21 mouse cellular contexts compared by ENCODE assay signal in the genomic region with DNA sequence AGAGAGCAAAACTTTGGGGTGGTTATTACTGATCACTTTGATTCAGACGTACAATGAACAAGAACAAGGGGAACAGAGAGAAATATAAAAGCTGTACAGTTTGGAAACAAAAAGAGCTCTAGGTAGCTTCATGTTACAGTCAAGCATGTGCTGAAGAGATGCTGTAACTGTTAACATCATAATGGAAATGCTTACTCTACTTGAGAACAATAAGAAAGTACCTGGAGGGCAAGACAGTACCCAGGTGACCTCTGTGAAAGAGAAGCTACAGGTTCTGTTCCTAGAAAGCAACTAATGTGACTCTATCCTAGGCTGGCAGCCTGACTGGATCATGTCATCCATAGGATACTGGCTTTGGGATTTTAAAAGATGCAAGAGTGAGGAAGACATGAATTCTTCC. TPM values are rescaled to one million over a fixed set of nuclear protein-coding genes. Genes with fewer than 3 reads are reported as not detected.
"Had no signal": no experiment of that assay in that cellular context is flagged by ENCODE, and none has a peak within 500 bp of the region (broad histone marks: within the 10 kb centered on the region; RNA-seq: fewer than 3 reads in every experiment).

No protein-coding gene starts in this region.

- DNase-seq: cerebellum, adult 9-10 months; cerebellum, adult 9-11 months; cerebellum, postnatal 10 days; cerebellum, postnatal 14 days; cerebellum, postnatal 25 days; cerebellum, postnatal 36 days; embryo, embryonic 11 days; forebrain, postnatal 0 days; gastrocnemius, adult 2 months; gastrocnemius, postnatal 10 days; gastrocnemius, postnatal 14 days; gastrocnemius, postnatal 25 days; gastrocnemius, postnatal 36 days; heart, adult 18-20 months; heart, adult 2 months had no signal

RNA-seq across cellular contexts. Expression of gene Cfc1, which starts 11.6 kb away (rescaled TPM):
- total RNA-seq: common myeloid progenitor, adult 5-6 weeks; forebrain, postnatal 0 days; gastrocnemius, adult 18-20 months; gastrocnemius, adult 2 months; gastrocnemius, adult 8-10 months; gastrocnemius, postnatal 10 days; gastrocnemius, postnatal 14 days; gastrocnemius, postnatal 25 days; gastrocnemius, postnatal 36 days; gastrocnemius, postnatal 4 days; granulocyte monocyte progenitor cell, adult 5-6 weeks; heart, adult 18-20 months; heart, adult 2 months; heart, adult 8-10 months had no signal

RNA-seq across cellular contexts. Expression of gene Prss40, which starts 13.7 kb away (rescaled TPM):
- total RNA-seq: common myeloid progenitor, adult 5-6 weeks; forebrain, postnatal 0 days; gastrocnemius, adult 18-20 months; gastrocnemius, adult 2 months; gastrocnemius, adult 8-10 months; gastrocnemius, postnatal 10 days; gastrocnemius, postnatal 14 days; gastrocnemius, postnatal 25 days; gastrocnemius, postnatal 36 days; gastrocnemius, postnatal 4 days; granulocyte monocyte progenitor cell, adult 5-6 weeks; heart, adult 18-20 months; heart, adult 2 months; heart, adult 8-10 months had no signal

RNA-seq across cellular contexts. Expression of gene Amer3, which starts 32.4 kb away (rescaled TPM):
- total RNA-seq: common myeloid progenitor, adult 5-6 weeks; gastrocnemius, adult 18-20 months; gastrocnemius, adult 2 months; gastrocnemius, adult 8-10 months; gastrocnemius, postnatal 14 days; gastrocnemius, postnatal 25 days; gastrocnemius, postnatal 36 days; gastrocnemius, postnatal 4 days; granulocyte monocyte progenitor cell, adult 5-6 weeks; heart, adult 18-20 months; heart, adult 2 months; heart, adult 8-10 months had no signal

RNA-seq across cellular contexts. Expression of gene Prss39, which starts 48.9 kb away (rescaled TPM):
- total RNA-seq: common myeloid progenitor, adult 5-6 weeks; forebrain, postnatal 0 days; gastrocnemius, adult 18-20 months; gastrocnemius, adult 2 months; gastrocnemius, adult 8-10 months; gastrocnemius, postnatal 10 days; gastrocnemius, postnatal 14 days; gastrocnemius, postnatal 25 days; gastrocnemius, postnatal 36 days; gastrocnemius, postnatal 4 days; heart, adult 18-20 months; heart, adult 2 months had no signal
